Mouse (Mus musculus) CD4-positive helper T cell, adult 2 months (primary cell): ENCODE measurements around the gene Slamf6.

ENCODE experiments used
- DNase-seq: peaks from one replicate; pipeline ENCODE4 v3.0.0-alpha.2; 2012; ENCODE audit warnings: low read depth, missing footprints, low spot score

The Slamf6 gene

GRCm38 (mm10) chr1:171994918-171995715 is 77.8 kb downstream of the Slamf6 start:
- peak; percentile 40 for DNase-seq

GRCm38 (mm10) chr1:171996701-171997100 is 79.4 kb downstream of the Slamf6 start:
- DNase-seq, result no peak

DNA sequence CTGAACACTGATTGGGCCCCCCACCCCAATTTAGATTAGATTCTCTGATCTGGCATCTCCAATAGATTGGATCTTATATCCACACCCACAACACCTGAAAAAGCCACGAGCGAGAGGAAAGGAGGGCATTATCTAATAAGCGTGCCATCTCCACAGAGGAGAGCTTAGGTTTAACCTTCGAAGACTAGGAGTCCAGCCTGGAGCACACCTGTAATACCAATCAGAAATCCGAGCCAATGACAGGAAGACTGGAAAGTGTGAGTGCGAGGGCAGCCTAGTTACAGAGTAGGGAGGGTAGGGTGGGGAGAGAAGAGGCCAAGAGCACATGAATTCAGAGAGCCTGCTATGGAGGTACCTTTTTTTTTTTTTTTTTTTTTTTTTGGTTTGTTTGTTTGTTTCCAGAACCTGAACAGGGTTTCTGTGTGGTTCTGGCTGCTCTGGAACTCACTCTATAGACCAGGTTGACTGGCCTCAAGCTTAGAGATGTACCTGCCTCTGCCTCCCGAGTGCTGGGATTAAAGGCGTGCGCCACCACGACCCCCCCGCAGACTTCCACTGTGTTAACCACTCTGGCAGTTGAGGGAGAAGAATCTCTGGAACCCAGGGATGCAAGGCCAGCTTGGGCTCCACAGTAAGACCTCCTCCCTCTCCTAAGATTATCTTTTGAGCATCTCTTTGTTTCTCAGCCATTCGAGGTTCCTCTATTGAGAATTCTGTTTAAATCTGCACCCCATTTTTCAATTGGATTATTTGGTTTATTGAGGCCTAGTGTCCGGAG is 81.7 kb downstream of the Slamf6 start:
- DNase-seq, result no peak

DNA sequence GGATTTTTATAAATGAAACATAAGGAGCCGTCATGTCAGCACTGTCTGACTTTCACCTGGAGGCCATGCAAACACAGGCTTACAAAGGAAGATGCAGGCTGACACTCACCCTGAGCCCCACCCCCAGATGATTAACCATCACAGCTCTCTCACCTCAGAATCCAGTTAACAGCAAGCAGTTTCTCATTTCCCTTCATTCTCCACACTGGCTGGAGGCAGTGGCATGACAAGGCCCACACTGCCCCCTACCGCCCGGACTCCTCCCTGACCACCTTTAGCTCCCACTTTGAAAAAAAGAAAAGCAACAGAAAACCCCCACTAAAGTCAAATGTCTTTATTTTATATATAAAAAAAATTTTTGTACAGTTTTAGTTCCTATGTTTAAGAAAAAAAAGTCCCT is 83.3 kb downstream of the Slamf6 start:
- peak; percentile 85 for DNase-seq

DNA sequence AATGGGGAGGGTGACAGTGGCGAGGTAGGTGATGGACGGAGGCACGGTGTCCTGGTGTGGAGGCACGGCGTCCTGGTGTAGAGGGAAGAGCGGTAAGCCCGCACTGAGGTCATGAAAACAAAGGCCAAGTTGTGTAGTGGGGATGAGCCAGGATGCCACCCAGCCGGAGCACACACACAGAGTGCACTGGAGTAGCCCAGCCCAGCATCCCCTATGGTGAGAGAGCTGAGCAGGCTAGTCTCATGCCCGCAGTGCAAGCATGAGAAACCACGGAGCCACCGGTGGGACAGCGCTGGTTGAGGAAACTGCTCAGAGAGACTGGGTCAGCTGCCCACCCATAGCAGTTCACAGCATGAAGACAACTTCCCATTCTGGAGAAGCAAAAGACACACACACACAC is 84.3 kb downstream of the Slamf6 start:
- no peak for DNase-seq
